Mouse (Mus musculus) lung, postnatal 0 days (tissue): ENCODE measurements around the gene Banf1. TPM values are rescaled to one million over a fixed set of nuclear protein-coding genes. Genes with fewer than 3 reads are reported as not detected.
"Not testable (repeated sequence)": the region's sequence is repeated elsewhere in the genome, so short reads cannot be mapped to it uniquely, and the experiment has no call there.

Source experiments
- ATAC-seq: fragments of 200-750 bp; cut with Nextera tagmentation; 2 replicates; pipeline ENCODE4 v1.8.0; 2017; ENCODE audit warnings: moderate library complexity
- DNase-seq: peaks from one replicate; pipeline ENCODE4 v3.0.0-alpha.2; 2016; ENCODE audit warnings: low spot score
- H3K27ac ChIP-seq: fragments of 300-500 bp; sonication (generic); 2 replicates; pipeline ENCODE4 v1.5.1; 2014; ENCODE audit warnings: antibody characterized with exemption, mild to moderate bottlenecking, low read length, mixed read lengths
- H3K27me3 ChIP-seq: fragments of 300-500 bp; sonication (generic); replicated peaks from 2 replicates; pipeline ENCODE4 v1.6.1; 2014; ENCODE audit warnings: low read length, mixed read lengths; ENCODE audit not compliant: insufficient read depth
- H3K36me3 ChIP-seq: fragments of 300-500 bp; sonication (generic); 2 replicates; pipeline ENCODE4 v1.6.1; 2014; ENCODE audit warnings: low read length, mixed read lengths; ENCODE audit not compliant: insufficient read depth
- H3K4me1 ChIP-seq: fragments of 300-500 bp; sonication (generic); 2 replicates; pipeline ENCODE4 v1.6.1; 2014; ENCODE audit warnings: antibody characterized with exemption, low read depth, low read length, mixed read lengths; ENCODE audit not compliant: insufficient read depth
- H3K4me2 ChIP-seq: fragments of 300-500 bp; sonication (generic); replicated peaks from 2 replicates; pipeline ENCODE4 v1.6.1; 2014; ENCODE audit warnings: low read depth, mild to moderate bottlenecking, low read length, moderate library complexity, mixed read lengths
- H3K4me3 ChIP-seq: fragments of 300-500 bp; sonication (generic); 2 replicates; pipeline ENCODE4 v1.5.1; 2014; ENCODE audit warnings: low read depth, low read length
- H3K9ac ChIP-seq: fragments of 300-500 bp; sonication (generic); replicated peaks from 2 replicates; pipeline ENCODE4 v1.6.1; 2014; ENCODE audit warnings: low read depth, mild to moderate bottlenecking
- H3K9me3 ChIP-seq: fragments of 300-500 bp; sonication (generic); 2 replicates; pipeline ENCODE4 v1.6.1; 2016; ENCODE audit warnings: low read length, mixed read lengths
- CTCF ChIP-seq: IDR thresholded peaks from 2 replicates; pipeline ENCODE4 v1.5.1; 2016; ENCODE audit warnings: antibody characterized with exemption, mild to moderate bottlenecking
- EP300 ChIP-seq: IDR thresholded peaks from 2 replicates; pipeline ENCODE4 v1.6.1; 2016; ENCODE audit warnings: antibody characterized with exemption, mild to moderate bottlenecking, control low read depth
- WGBS: fragments of 180-500 bp; shearing (Covaris S2); extraction: QIAGEN DNeasy Blood & Tissue Kit; methylation state at CpG from one replicate; pipeline ENCODE4 v1.1.7; 2014; 5-methylcytosine and 5-hydroxymethylcytosine counted together
- polyA plus RNA-seq: library from polyadenylated mRNA; unstranded; fragments of >200 nt; fragmentation: Nextera tagmentation; extraction: Ambion mirVana; gene quantifications from 2 replicates; pipeline ENCODE4 v1.2.1, GENCODE M21; 2015

Banf1 gene
- polyA plus RNA-seq, 1 experiment from 2014 or later = 191 TPM

DNA sequence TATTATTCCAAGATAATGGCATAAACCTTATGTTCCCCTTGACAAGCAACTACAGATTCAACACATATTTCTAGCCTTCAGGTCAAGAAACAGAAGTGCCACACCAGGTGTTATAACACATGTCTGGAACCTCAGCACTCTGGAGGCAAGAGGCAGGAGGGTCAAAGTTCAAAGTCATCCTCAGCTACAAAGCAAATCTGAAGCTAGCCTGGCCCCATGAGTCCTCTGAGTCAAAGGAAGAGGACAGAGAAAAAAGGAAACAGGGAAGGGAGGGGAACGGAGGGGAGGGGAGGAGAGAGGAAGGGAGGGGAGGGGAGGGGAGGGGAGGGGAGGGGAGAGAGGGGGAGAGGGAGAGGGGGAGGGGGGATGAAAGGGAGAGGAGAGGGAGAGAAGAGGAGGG, 10.9 kb downstream of the Banf1 start:
- no peaks in the 10 kb centered on the region for H3K27me3 ChIP-seq
- H3K9ac ChIP-seq = no peak overlapping the region
- ATAC-seq (no peak), DNase-seq (no peak)
- H3K9me3 ChIP-seq = no peaks in the 10 kb centered on the region
- H3K4me3 ChIP-seq = no peak overlapping the region
- no peak overlapping the region for H3K4me2 ChIP-seq
- no peak overlapping the region for H3K27ac ChIP-seq
- TF ChIP-seq EP300 (no peak), CTCF (no peak)
- H3K4me1 ChIP-seq = no peaks in the 10 kb centered on the region
- WGBS = no CpG with 5 or more reads among the region's 1 CpGs
- H3K36me3 ChIP-seq = no peaks in the 10 kb centered on the region

DNA sequence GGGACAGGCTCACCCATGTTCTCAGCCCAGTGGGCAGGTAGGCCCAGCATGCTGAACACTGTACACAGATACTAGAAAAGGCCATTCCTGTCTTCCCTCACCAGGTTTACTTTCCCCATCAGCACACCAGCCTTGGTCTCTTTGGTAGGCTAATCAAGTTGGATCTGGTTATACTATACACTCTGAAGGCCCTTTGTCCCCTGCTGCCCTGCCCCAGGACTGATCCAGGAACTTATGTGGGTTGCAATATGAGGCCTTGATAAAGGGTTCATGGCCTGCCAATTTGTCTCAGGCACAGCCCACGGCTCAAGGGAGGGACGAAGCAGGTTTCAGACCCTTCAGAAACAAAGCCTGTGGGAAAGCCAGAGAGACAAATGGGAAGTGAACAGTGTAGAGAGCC, 13.4 kb downstream of the Banf1 start:
- WGBS = 81% methylated on average over 2 of the region's 2 CpGs
- Histone ChIP-seq H3K4me3 (no peak overlapping the region), H3K36me3 (no peaks in the 10 kb centered on the region), H3K4me2 (no peak overlapping the region), H3K27me3 (no peaks in the 10 kb centered on the region), H3K4me1 (no peaks in the 10 kb centered on the region), H3K9ac (no peak overlapping the region), H3K27ac (no peak overlapping the region), H3K9me3 (no peaks in the 10 kb centered on the region)
- DNase-seq (no peak), ATAC-seq (no peak)
- no peak for TF ChIP-seq CTCF
- no peak for TF ChIP-seq EP300

DNA sequence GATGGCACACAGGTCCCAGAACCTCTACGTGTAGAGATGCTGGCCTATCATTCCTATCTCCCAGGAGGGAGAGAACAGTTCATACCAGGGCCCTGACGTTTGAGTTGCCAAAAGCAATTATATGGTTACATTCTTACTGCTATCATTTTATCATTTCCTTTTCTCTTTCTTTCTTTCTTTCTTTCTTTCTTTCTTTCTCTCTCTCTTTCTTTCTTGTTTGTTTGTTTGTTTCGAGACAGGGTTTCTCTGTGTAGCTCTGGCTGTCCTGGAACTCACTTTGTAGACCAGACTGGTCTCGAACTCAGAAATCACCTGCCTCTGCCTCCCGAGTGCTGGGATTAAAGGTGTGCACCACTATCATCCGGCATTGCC, 17.5 kb downstream of the Banf1 start, which contains the start of gene Cst6:
TSS of gene Cst6 (minus strand) at position 73 of the 372 bp plus-strand sequence.
- not testable (repeated sequence) for H3K27me3 ChIP-seq, H3K27ac ChIP-seq, H3K9me3 ChIP-seq, H3K9ac ChIP-seq, ATAC-seq, H3K36me3 ChIP-seq, DNase-seq, H3K4me1 ChIP-seq
- H3K4me2 ChIP-seq = peak within 1 kb of the TSS; percentile 61
- peak within 1 kb of the TSS; percentile 19; the same call in 1 of the 2 replicates for H3K4me3 ChIP-seq
- 57% methylated on average over 6 of the region's 6 CpGs for whole genome bisulfite sequencing

DNA sequence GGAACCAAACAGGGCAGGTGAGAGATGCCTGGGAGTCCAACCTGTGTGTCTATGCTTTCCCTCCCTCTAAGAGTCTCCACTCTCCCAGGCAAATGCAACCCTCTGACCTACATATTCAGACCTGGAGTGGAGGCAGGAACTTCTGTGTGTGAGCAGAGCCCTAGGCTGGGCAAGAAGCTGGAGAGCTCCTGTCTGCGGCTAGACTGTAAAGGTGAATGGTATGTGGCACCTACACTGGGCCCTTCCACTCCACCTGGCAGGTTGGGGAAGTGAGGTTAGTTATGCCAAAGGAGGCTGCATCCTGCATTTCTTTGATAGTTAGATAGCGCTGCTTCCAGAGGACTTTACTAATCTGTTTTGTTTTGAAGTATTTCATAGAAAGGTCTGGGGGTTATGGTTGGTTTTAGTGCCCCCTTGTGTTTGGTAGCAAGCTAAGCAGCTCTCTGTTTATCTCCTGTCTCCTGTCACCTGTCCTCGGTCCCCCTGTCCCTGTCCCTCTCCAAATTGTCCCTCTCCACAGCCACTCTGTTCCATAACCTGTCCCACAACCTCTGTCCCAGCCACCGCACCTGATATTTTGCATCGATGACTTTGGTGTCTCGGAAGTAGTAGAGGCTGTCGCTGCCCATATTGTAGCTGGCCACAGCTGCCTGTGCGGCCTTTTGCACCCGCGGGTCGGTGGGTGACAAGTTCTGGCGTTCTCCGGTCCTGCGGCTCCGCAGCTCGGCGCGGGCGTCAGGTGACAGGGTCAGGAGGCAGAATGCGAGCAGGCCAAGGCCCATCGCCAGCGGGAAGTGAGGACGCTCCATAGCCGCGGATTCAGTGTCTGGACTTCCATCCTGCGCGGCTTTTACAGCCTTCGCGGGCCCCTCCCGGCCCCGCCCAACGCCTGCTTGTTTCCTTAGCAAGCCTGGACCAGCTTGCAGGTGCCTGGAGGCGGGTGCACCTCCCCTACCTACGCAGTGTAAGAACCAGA, 18.2 kb downstream of the Banf1 start:
- peak; percentile 66 for TF ChIP-seq CTCF
- TF ChIP-seq EP300 = no peak
- Histone ChIP-seq H3K27me3 (no peaks in the 10 kb centered on the region), H3K9ac (no peak overlapping the region; the same call in 1 of the 2 replicates), H3K4me3 (peak overlapping the region; percentile 19; the same call in 1 of the 2 replicates), H3K4me1 (no peaks in the 10 kb centered on the region), H3K4me2 (peak overlapping the region; percentile 61), H3K9me3 (no peaks in the 10 kb centered on the region), H3K27ac (no peak overlapping the region), H3K36me3 (no peaks in the 10 kb centered on the region)
- DNase-seq (peak; percentile 68), ATAC-seq (peak; percentile 32; the same call in 1 of the 2 replicates)
- 4% methylated on average over 34 of the region's 34 CpGs for WGBS

DNA sequence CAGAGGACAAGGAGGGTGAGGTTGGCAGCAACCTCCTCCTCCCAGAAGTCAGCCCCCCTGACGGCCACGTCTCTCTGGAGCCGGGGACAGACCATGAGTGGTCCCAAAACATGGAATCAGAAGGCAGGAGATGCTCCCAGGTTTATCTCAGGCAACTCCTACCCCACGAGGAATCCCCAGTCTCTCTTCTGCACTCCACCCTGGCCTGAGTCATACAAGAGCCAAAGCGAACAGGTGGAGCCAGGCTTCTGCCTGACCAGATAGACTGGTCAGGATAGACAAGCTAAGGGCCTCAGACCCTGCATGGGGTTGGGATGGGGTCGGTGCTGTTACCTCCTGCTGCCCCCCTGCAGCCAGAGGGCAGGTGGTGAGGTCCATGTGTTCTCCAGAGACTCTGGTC, 18.9 kb downstream of the Banf1 start:
- no peaks in the 10 kb centered on the region for H3K27me3 ChIP-seq
- no peak overlapping the region for H3K27ac ChIP-seq
- no peak overlapping the region for H3K4me2 ChIP-seq
- WGBS = 75% methylated on average over 6 of the region's 6 CpGs
- H3K4me1 ChIP-seq = no peaks in the 10 kb centered on the region
- DNase-seq (no peak), ATAC-seq (no peak)
- no peak overlapping the region for H3K4me3 ChIP-seq
- no peaks in the 10 kb centered on the region for H3K9me3 ChIP-seq
- H3K36me3 ChIP-seq = no peaks in the 10 kb centered on the region
- no peak overlapping the region for H3K9ac ChIP-seq
- TF ChIP-seq EP300 (no peak), CTCF (no peak)

DNA sequence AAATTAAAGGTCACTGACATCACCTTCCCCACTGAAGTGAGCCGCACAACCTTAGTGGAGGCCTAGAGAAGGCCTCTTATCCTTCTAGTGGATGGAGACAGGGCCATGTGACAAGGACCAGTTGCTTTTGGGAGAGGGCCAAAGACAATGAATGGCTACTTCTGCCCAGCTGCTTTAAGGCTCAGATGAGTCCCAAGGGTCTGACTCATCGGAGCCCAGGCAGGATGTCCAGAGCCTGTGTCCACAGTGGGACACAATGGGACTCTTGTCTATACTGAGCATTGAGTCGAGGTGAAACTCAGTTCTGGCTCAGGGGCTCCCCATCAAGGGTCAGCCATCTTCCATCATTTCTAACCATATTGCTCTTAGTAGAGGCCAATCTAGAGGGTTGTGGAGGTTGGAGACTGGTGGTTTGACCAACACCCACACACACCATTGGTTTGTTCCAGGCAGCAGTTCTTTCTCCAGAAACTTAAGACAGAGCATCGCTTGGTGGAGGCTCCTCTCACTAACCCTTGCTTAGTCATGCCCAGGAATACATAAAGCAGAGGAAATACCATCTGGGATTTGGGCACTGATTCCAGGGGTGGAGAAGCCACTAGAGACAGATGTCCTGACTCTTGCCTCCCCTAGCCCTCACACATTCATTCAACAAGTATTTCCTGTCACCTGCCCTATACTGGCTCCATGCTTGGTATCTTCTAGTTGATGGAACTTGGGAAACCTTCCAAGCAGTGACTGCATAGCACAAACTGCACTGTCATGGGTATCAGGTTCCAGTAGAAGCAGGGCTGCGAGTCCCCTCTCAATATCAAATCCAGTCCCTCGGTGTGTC, 21.5 kb downstream of the Banf1 start:
- H3K9me3 ChIP-seq = no peaks in the 10 kb centered on the region
- WGBS = 66% methylated on average over 6 of the region's 6 CpGs
- H3K36me3 ChIP-seq = no peaks in the 10 kb centered on the region
- TF ChIP-seq EP300 = no peak
- TF ChIP-seq CTCF = no peak
- ATAC-seq (no peak), DNase-seq (no peak)
- no peaks in the 10 kb centered on the region for H3K27me3 ChIP-seq
- no peak overlapping the region for H3K4me3 ChIP-seq
- H3K4me1 ChIP-seq = no peaks in the 10 kb centered on the region
- H3K9ac ChIP-seq = no peak overlapping the region
- H3K4me2 ChIP-seq = no peak overlapping the region
- no peak overlapping the region for H3K27ac ChIP-seq
